Mouse (Mus musculus): ENCODE data around the gene Tmem53.

DNA sequence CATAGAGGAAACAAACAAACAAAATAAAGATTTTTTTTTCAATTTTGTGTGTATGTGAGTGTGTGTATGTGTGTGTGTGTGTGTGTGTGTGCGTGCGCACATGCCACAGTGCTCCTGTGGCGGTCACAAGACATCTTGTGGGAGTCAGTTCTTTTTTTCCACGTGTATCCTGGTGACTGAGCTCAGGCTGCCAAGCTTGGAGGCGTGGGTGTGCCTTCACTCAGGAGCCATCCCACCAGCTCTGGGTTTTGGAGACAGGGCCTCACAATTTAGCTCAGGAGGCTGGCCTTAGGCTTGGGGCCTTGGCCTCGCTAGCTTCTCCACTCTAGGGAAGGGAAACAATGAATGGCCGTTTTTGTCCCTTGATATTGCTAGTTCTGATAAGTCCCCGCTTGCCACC, 27.6 kb upstream of the Tmem53 start:
- no peak for TF ChIP-seq POLR2A (IDR thresholded peaks at IDR 0.05; ENCODE audit: low read depth, low read length)
- TF ChIP-seq CTCF (IDR thresholded peaks at IDR 0.05; ENCODE audit: borderline replicate concordance, insufficient read depth, low read length) = no peak
